7 mouse cellular contexts compared by ENCODE assay signal in genomic region chrX:134717752-134718308, GRCm38 (mm10). TPM values are rescaled to one million over a fixed set of nuclear protein-coding genes. Genes with fewer than 3 reads are reported as not detected.
DNase-seq lines count a peak whose midpoint lies in the region; ATAC-seq lines count a peak whose summit lies in the region.

TSS of gene Armcx1 (plus strand) at chrX:134717963.

- H3K27ac ChIP-seq in hindbrain, embryonic 16.5 days (ENCODE audit: low read depth, low read length) = peak within 1 kb of the TSS; percentile 92

- DNase-seq in cerebellum, postnatal 25 days = peak; percentile 73 to 80
- peak; percentile 61 to 77 for DNase-seq in frontal cortex, postnatal 36 days (ENCODE audit: low spot score in 2 of 2)
- peak; percentile 59 for DNase-seq in left cerebral cortex, adult 11 months (ENCODE audit: low spot score)
- DNase-seq in lung, postnatal 36 days = peak; percentile 74
- peak; percentile 58 to 72 for DNase-seq in right cerebral cortex, adult 2 months (ENCODE audit: low spot score in 2 of 2)

- peak within 1 kb of the TSS; percentile 57 for H3K4me2 ChIP-seq in hindbrain, embryonic 16.5 days (ENCODE audit: low read length)

- peak within 1 kb of the TSS; percentile 75 for H3K9ac ChIP-seq in hindbrain, embryonic 16.5 days (ENCODE audit: low read depth, low read length)

- H3K36me3 ChIP-seq in hindbrain, embryonic 16.5 days (ENCODE audit: control insufficient read depth, insufficient read depth, low read length) = peaks cover 4% of the 10 kb centered on the region; the same call in 1 of the 2 replicates

- no peaks in the 10 kb centered on the region for H3K4me1 ChIP-seq in hindbrain, embryonic 16.5 days (ENCODE audit: control insufficient read depth, insufficient read depth, low read depth, low read length)

- no peaks in the 10 kb centered on the region for H3K9me3 ChIP-seq in hindbrain, embryonic 16.5 days (ENCODE audit: control insufficient read depth, low read length)

- 12% methylated on average over 16 of the region's 16 CpGs for WGBS in hindbrain, embryonic 16.5 days

- peak; percentile 78 for ATAC-seq in activated CD4-positive, CD25-positive, alpha-beta regulatory T cell, adult 4 months
- ATAC-seq in hindbrain, embryonic 16.5 days = peak; percentile 97

- no peaks in the 10 kb centered on the region for H3K27me3 ChIP-seq in hindbrain, embryonic 16.5 days (replicated peaks; ENCODE audit: control insufficient read depth, insufficient read depth, low read length)

- peak within 1 kb of the TSS; percentile 54 for H3K4me3 ChIP-seq in hindbrain, embryonic 16.5 days (ENCODE audit: low read length)

RNA-seq across cellular contexts. Expression of gene Armcx1, which starts in this region (rescaled TPM):
- 1 to 10 TPM; 1.3 to 2.2 TPM for polyA plus RNA-seq in activated CD4-positive, CD25-positive, alpha-beta regulatory T cell, adult 4 months (2017; shearing (Covaris generic))
- 105 and 112 TPM in 2 replicates for polyA plus RNA-seq in hindbrain, embryonic 16.5 days (2015; fragmentation: Nextera tagmentation; extraction: Ambion mirVana)

Comparison
In these comparisons a context has a peak if more than half of its experiments do, and no peak if none do; other contexts are left out.
1. Peak in every context shown above with its lines: DNase-seq, ATAC-seq, H3K4me3 ChIP-seq and H3K27ac ChIP-seq.
2. RNA of gene Armcx1 (polyA plus RNA-seq): 105 to 112 TPM in hindbrain, embryonic 16.5 days; 1.3 to 2.2 TPM in activated CD4-positive, CD25-positive, alpha-beta regulatory T cell, adult 4 months; every median in the first group is over 10 times any median in the second.